ENCODE assay signal across 8 mouse cellular contexts in genomic region chr9:3334962-3335767, GRCm38 (mm10). TPM values are rescaled to one million over a fixed set of nuclear protein-coding genes. Genes with fewer than 3 reads are reported as not detected.
A peak's percentile ranks its signal among the peaks of the same experiment; 100 is the strongest.
DNase-seq lines count a peak whose midpoint lies in the region; ATAC-seq and TF ChIP-seq lines count a peak whose summit lies in the region.

Alkbh8 (plus strand) TSS chr9:3335140.

- H3K27me3 ChIP-seq in heart, embryonic 10.5 days (ENCODE audit: insufficient read depth, poor library complexity, severe bottlenecking): no peaks in the 10 kb centered on the region
- H3K27me3 ChIP-seq in kidney, embryonic 15.5 days: no peaks in the 10 kb centered on the region

- H3K4me3 ChIP-seq in bone marrow macrophage, adult 2 months (ENCODE audit: insufficient read depth, low read length): peak within 1 kb of the TSS; percentile 86
- peak within 1 kb of the TSS; percentile 75 for H3K4me3 ChIP-seq in heart, embryonic 10.5 days
- H3K4me3 ChIP-seq in kidney, embryonic 15.5 days (replicated peaks): peak within 1 kb of the TSS; percentile 82

- whole genome bisulfite sequencing in heart, embryonic 10.5 days: 9% methylated on average over 20 of the region's 20 CpGs
- WGBS in kidney, embryonic 15.5 days: 4% methylated on average over 20 of the region's 20 CpGs

- peak within 1 kb of the TSS; percentile 54 for H3K4me2 ChIP-seq in kidney, embryonic 15.5 days

- H3K9ac ChIP-seq in kidney, embryonic 15.5 days: peak within 1 kb of the TSS; percentile 69

- TF ChIP-seq POLR2A in bone marrow macrophage, adult 2 months (IDR thresholded peaks at IDR 0.05; ENCODE audit: borderline replicate concordance, low read depth, low read length): no peak

- ATAC-seq in erythroblast, adult 5-6 weeks (replicated peaks; ENCODE audit: low FRiP score, poor library complexity, severe bottlenecking): peak; percentile 93
- ATAC-seq in kidney, embryonic 15.5 days (replicated peaks; ENCODE audit: low FRiP score): peak; percentile 99
- ATAC-seq in monocyte, adult 5-6 weeks (replicated peaks; ENCODE audit: insufficient number of reproducible peaks, low FRiP score, low TSS enrichment, poor library complexity, severe bottlenecking): peak; percentile 97

- DNase-seq in A20 (ENCODE audit: low read depth, low spot score) (peak; percentile 91), liver (peak; percentile 86)
- peak; percentile 91 for DNase-seq in heart, embryonic 10.5 days (ENCODE audit: low spot score)
- DNase-seq in spleen, postnatal 4 days (ENCODE audit: low spot score in 2 of 2): peak; percentile 76 to 85

- 0 out of 2 replicates have a peak within 1 kb of the TSS, but pooled peaks have one; percentile 11 for H3K27ac ChIP-seq in bone marrow macrophage, adult 2 months (ENCODE audit: insufficient read depth, low read depth, low read length)
- peak within 1 kb of the TSS; percentile 88 for H3K27ac ChIP-seq in heart, embryonic 10.5 days
- H3K27ac ChIP-seq in kidney, embryonic 15.5 days: peak within 1 kb of the TSS; percentile 83

- peaks cover 10% of the 10 kb centered on the region for H3K36me3 ChIP-seq in heart, embryonic 10.5 days
- peaks cover 9% of the 10 kb centered on the region for H3K36me3 ChIP-seq in kidney, embryonic 15.5 days

- H3K4me1 ChIP-seq in bone marrow macrophage, adult 2 months (ENCODE audit: control insufficient read depth, insufficient read depth, low read length): peaks cover 2% of the 10 kb centered on the region; the same call in 1 of the 2 replicates
- H3K4me1 ChIP-seq in heart, embryonic 10.5 days: no peaks in the 10 kb centered on the region
- H3K4me1 ChIP-seq in kidney, embryonic 15.5 days: peaks cover 4% of the 10 kb centered on the region; the same call in 1 of the 2 replicates

- no peak for TF ChIP-seq CTCF in bone marrow macrophage, adult 2 months (IDR thresholded peaks at IDR 0.05; ENCODE audit: low read depth, low read length)

- no peaks in the 10 kb centered on the region for H3K9me3 ChIP-seq in heart, embryonic 10.5 days
- no peaks in the 10 kb centered on the region for H3K9me3 ChIP-seq in kidney, embryonic 15.5 days (replicated peaks)

RNA-seq across cellular contexts. Expression of gene Alkbh8, which starts in this region (rescaled TPM):
- 7.0 and 13.0 TPM in 2 replicates for polyA plus RNA-seq in bone marrow macrophage, adult 2 months (2012; ENCODE audit: insufficient read depth, insufficient read length, missing spikeins)
- total RNA-seq in erythroblast, adult 5-6 weeks (2015; ENCODE audit: low replicate concordance): 5.4 and 7.7 TPM in 2 replicates
- total RNA-seq in erythroblast, adult 5-6 weeks (2017; ENCODE audit: low replicate concordance): 6.8 and 15.5 TPM in 2 replicates
- 19.9 and 22.2 TPM in 2 replicates for polyA plus RNA-seq in heart, embryonic 10.5 days (2016; fragmentation: Nextera tagmentation; extraction: Ambion mirVana)
- 29.5 and 31.1 TPM in 2 replicates for polyA plus RNA-seq in kidney, embryonic 15.5 days (2015; fragmentation: Nextera tagmentation; extraction: Ambion mirVana)
- 11.6 to 15.7 TPM (median 13.6 TPM) in 3 replicates for total RNA-seq in monocyte, adult 5-6 weeks (2017)

Comparison
In these comparisons a context has a peak if more than half of its experiments do, and no peak if none do; other contexts are left out.
1. Peak in every context shown above with its lines: DNase-seq, ATAC-seq, H3K4me3 ChIP-seq and H3K27ac ChIP-seq.
2. H3K27ac ChIP-seq: peak in every context shown above with its lines; median percentile 88 in heart, embryonic 10.5 days; 83 in kidney, embryonic 15.5 days; 11 in bone marrow macrophage, adult 2 months.